Mouse (Mus musculus) cerebellum, postnatal 4 days (tissue): ENCODE measurements at regions not wholly inside any gene's neighbourhood (a gene's known extent, or its start where the extent isn't known, plus 50 kb on each side); places are given as distances from the start of the nearest gene placed in this dataset.
"Not testable (repeated sequence)": the region's sequence is repeated elsewhere in the genome, so short reads cannot be mapped to it uniquely, and the experiment has no call there.

ENCODE experiments used
- DNase-seq, 2 experiments: peaks; one replicate each; pipeline ENCODE4 v3.0.0; 2022; ENCODE audit warnings: low spot score in 2 of 2, mixed read lengths in 1 of 2

GRCm38 (mm10) chr12:18207941-18208340 lies 306.4 kb upstream of the 5730507C01Rik start:
- DNase-seq, result peak in 1 of 2 experiments; percentile 26

- not testable (repeated sequence) for DNase-seq
These were observed 297.8 kb upstream of the 5730507C01Rik start for GRCm38 (mm10) chr12:18216432-18216926.

GRCm38 (mm10) chr12:18224516-18224915 lies 289.8 kb upstream of the 5730507C01Rik start:
- DNase-seq, result no peak

GRCm38 (mm10) chr12:18226691-18227090 lies 287.6 kb upstream of the 5730507C01Rik start:
- DNase-seq, result no peak

- not testable (repeated sequence) for DNase-seq
These were observed 282.4 kb upstream of the 5730507C01Rik start for GRCm38 (mm10) chr12:18231896-18232295.

- not testable (repeated sequence) for DNase-seq
These were observed 278.0 kb upstream of the 5730507C01Rik start for GRCm38 (mm10) chr12:18236330-18236729.

- DNase-seq, result no peak
These were observed 276.8 kb upstream of the 5730507C01Rik start for GRCm38 (mm10) chr12:18237549-18237948.
